Mouse (Mus musculus): ENCODE results near the gene Eef1b2. TPM values are rescaled to one million over a fixed set of nuclear protein-coding genes. Genes with fewer than 3 reads are reported as not detected.
"Not testable (repeated sequence)": the region's sequence is repeated elsewhere in the genome, so short reads cannot be mapped to it uniquely, and the experiment has no call there.

Eef1b2 gene
- polyA plus RNA-seq, 1 experiment from 2014 or later = 571 TPM

DNA sequence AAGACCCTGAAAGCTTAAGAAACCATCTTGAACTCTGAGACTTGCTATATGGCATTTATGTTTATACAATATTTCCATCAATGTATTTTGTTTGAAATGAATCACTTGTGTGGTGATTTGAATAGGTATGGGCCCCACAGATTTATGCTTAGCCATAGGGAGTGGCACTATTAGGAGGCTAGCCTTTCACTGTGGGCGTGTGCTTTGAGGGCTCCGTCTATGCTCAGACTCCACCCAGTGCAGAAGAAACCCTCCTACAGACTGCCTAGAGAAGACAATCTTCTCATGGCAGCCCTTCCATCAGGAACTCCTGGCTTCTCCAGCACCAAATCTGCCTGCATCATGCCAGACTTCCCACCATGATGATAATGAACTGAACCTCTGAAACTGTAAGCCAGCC, 8.0 kb upstream of the Eef1b2 start:
- Histone ChIP-seq H3K27ac (ENCODE audit: low read length) (no peak overlapping the region), H3K4me3 (ENCODE audit: low read length) (no peak overlapping the region), H3K9ac (replicated peaks; ENCODE audit: low read length) (no peak overlapping the region), H3K36me3 (ENCODE audit: insufficient read depth, low read length) (peaks cover 45% of the 10 kb centered on the region), H3K27me3 (ENCODE audit: insufficient read depth, low read length) (no peaks in the 10 kb centered on the region), H3K9me3 (ENCODE audit: low read length) (no peaks in the 10 kb centered on the region), H3K4me2 (replicated peaks; ENCODE audit: low read depth, low read length) (no peak overlapping the region), H3K4me1 (ENCODE audit: insufficient read depth, low read length) (no peaks in the 10 kb centered on the region)
- ATAC-seq (ENCODE audit: low FRiP score, low TSS enrichment) = no peak
- WGBS = 81% methylated on average over 2 of the region's 2 CpGs

DNA sequence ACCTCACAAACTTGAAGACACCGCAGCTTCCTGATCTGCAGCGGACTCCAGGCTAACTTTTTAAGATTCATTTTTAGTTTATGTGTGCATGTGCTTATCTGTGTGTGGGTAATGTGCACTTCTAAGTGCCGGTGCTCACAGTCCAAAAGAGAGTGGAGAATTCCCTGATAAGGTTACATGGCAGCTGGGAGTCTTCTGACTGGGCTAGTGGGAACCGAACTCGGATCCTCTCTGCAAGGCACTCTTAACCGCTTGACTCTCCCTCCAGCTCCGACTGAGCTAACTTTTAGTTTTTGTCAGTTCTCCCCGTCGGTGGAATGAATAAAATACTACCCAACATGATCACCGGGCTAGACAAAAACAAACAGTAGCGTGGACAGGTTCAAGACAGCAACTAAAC, 772 bp upstream of the Eef1b2 start:
- Histone ChIP-seq H3K27ac (ENCODE audit: low read length) (peak overlapping the region; percentile 85), H3K4me2 (replicated peaks; ENCODE audit: low read depth, low read length) (peak overlapping the region; percentile 87), H3K27me3 (ENCODE audit: insufficient read depth, low read length) (no peaks in the 10 kb centered on the region), H3K4me1 (ENCODE audit: insufficient read depth, low read length) (peaks cover 23% of the 10 kb centered on the region), H3K9me3 (ENCODE audit: low read length) (no peaks in the 10 kb centered on the region), H3K36me3 (ENCODE audit: insufficient read depth, low read length) (peaks cover 23% of the 10 kb centered on the region), H3K9ac (replicated peaks; ENCODE audit: low read length) (peak overlapping the region; percentile 98), H3K4me3 (ENCODE audit: low read length) (peak overlapping the region; percentile 88)
- WGBS = 9% methylated on average over 11 of the region's 11 CpGs
- ATAC-seq (ENCODE audit: low FRiP score, low TSS enrichment) = no peak

DNA sequence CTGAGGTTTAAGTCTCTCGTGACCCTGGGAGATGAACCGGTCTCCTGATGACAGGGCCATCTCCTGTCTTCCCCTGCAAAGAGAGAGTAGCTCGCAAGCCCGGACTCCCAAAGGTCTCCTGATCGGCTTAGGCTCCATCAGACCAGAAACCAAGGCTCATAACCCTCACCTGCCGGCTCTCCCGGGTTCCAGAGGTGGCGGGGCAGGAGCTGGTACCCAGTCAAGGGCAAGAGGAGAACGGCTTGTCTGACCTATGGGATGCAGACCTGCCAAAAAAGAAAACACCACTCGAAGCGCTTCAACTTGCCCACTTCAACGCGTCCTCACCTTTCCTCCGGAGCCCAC, 394 bp upstream of the Eef1b2 start:
- H3K9ac ChIP-seq (replicated peaks; ENCODE audit: low read length) = peak overlapping the region; percentile 98
- H3K4me1 ChIP-seq (ENCODE audit: insufficient read depth, low read length) = peaks cover 23% of the 10 kb centered on the region
- peak overlapping the region; percentile 87 for H3K4me2 ChIP-seq (replicated peaks; ENCODE audit: low read depth, low read length)
- no peaks in the 10 kb centered on the region for H3K27me3 ChIP-seq (ENCODE audit: insufficient read depth, low read length)
- H3K27ac ChIP-seq (ENCODE audit: low read length) = peak overlapping the region; percentile 85
- peak overlapping the region; percentile 88 for H3K4me3 ChIP-seq (ENCODE audit: low read length)
- ATAC-seq (ENCODE audit: low FRiP score, low TSS enrichment) = peak; percentile 57
- WGBS = under 1% methylated on average over 14 of the region's 14 CpGs
- H3K36me3 ChIP-seq (ENCODE audit: insufficient read depth, low read length) = peaks cover 23% of the 10 kb centered on the region
- H3K9me3 ChIP-seq (ENCODE audit: low read length) = no peaks in the 10 kb centered on the region

DNA sequence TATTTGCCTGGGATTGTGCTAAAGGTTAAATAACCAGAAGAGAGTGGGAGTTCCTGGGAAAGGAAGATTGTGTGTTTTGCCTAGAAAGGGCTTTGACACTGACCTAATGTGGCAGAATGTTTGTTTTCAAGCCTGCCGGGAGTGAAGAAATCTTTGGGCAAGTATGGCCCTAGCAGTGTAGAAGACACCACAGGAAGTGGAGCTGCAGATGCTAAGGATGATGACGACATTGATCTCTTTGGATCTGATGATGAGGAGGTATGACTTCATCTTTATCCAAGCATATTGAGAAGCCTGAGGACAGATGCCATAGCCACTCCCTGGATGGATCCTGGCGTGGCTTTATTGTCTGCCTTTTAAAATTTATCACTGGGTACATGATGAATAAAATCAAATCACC, 1.7 kb downstream of the Eef1b2 start:
- Histone ChIP-seq H3K4me1 (ENCODE audit: insufficient read depth, low read length) (peaks cover 23% of the 10 kb centered on the region), H3K9me3 (ENCODE audit: low read length) (no peaks in the 10 kb centered on the region), H3K4me2 (replicated peaks; ENCODE audit: low read depth, low read length) (peak overlapping the region; percentile 78), H3K9ac (replicated peaks; ENCODE audit: low read length) (peak overlapping the region; percentile 98; the same call in 1 of the 2 replicates), H3K36me3 (ENCODE audit: insufficient read depth, low read length) (peaks cover 18% of the 10 kb centered on the region), H3K4me3 (ENCODE audit: low read length) (peak overlapping the region; percentile 88), H3K27me3 (ENCODE audit: insufficient read depth, low read length) (no peaks in the 10 kb centered on the region), H3K27ac (ENCODE audit: low read length) (no peak overlapping the region)
- ATAC-seq (ENCODE audit: low FRiP score, low TSS enrichment) = no peak
- 62% methylated on average over 3 of the region's 3 CpGs for WGBS

DNA sequence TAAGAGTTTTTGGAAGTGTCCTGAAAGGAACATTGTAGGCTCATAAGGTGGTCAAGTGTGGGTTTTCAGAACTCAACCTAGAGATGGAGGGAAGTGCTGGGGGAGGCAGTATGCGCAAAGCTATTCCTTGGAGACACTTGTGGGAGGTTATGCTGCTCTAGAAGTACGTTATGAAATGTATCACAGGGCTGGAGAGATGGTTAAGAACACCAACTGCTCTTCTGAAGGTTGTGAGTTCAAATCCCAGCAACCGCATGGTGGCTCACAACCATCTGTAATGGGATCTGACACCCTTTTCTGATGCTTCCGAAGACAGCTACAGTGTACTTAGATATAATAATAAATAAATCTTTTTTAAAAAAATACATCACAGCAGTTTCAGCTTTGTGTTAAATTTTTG, 3.5 kb downstream of the Eef1b2 start:
- 88% methylated on average over 4 of the region's 4 CpGs for WGBS
- Histone ChIP-seq H3K36me3 (ENCODE audit: insufficient read depth, low read length) (peaks cover 18% of the 10 kb centered on the region), H3K4me2 (replicated peaks; ENCODE audit: low read depth, low read length) (no peak overlapping the region), H3K27me3 (ENCODE audit: insufficient read depth, low read length) (no peaks in the 10 kb centered on the region), H3K9me3 (ENCODE audit: low read length) (no peaks in the 10 kb centered on the region), H3K27ac (ENCODE audit: low read length) (no peak overlapping the region), H3K9ac (replicated peaks; ENCODE audit: low read length) (no peak overlapping the region), H3K4me1 (ENCODE audit: insufficient read depth, low read length) (peaks cover 19% of the 10 kb centered on the region), H3K4me3 (ENCODE audit: low read length) (no peak overlapping the region)
- ATAC-seq (ENCODE audit: low FRiP score, low TSS enrichment) = no peak

DNA sequence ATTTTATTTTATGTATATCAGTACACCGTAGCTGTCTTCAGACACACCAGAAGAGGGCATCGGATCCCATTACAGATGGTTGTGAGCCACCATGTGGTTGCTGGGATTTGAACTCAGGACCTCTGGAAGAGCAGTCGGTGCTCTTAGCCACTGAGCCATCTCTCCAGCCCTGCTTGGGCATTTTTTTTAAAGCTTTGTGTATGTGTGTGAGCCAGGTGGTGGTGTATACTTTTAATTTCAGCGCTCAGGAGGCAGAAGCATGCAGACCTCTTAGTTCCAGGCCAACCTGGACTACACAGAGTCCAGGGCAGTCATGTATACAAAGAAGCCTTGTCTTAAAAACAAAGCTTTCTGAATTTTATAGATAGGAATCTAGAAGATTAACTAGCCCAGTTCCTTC, 4.0 kb downstream of the Eef1b2 start:
- not testable (repeated sequence) for H3K4me2 ChIP-seq (replicated peaks; ENCODE audit: low read depth, low read length); H3K27me3 ChIP-seq (ENCODE audit: insufficient read depth, low read length); H3K4me3 ChIP-seq (ENCODE audit: low read length); ATAC-seq (ENCODE audit: low FRiP score, low TSS enrichment); H3K9ac ChIP-seq (replicated peaks; ENCODE audit: low read length); H3K9me3 ChIP-seq (ENCODE audit: low read length); H3K27ac ChIP-seq (ENCODE audit: low read length)
- Histone ChIP-seq H3K36me3 (ENCODE audit: insufficient read depth, low read length) (peaks cover 18% of the 10 kb centered on the region), H3K4me1 (ENCODE audit: insufficient read depth, low read length) (peaks cover 15% of the 10 kb centered on the region)
- WGBS = 66% methylated on average over 4 of the region's 4 CpGs

DNA sequence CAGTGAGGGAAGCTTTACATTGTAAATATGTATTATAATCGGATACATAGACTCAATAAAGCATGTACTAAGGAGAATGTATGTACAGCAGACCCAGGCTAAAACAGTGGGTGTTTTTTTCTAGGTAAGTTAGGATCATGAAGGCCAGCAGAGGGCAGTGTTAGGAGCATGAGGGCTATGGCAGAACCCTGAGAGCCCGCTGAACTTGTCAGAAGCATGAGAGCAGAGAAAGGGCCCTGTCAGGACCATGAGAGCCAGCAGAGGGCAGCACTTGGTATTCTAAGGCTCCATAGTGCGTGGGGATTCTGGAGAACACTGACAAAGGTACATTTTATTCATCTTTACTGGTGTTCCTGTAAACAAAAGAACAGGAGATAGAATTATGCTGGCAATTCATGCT, 4.4 kb downstream of the Eef1b2 start:
- peak; percentile 74 for ATAC-seq (ENCODE audit: low FRiP score, low TSS enrichment)
- H3K4me2 ChIP-seq (replicated peaks; ENCODE audit: low read depth, low read length) = no peak overlapping the region
- no peaks in the 10 kb centered on the region for H3K9me3 ChIP-seq (ENCODE audit: low read length)
- peaks cover 12% of the 10 kb centered on the region for H3K4me1 ChIP-seq (ENCODE audit: insufficient read depth, low read length)
- H3K36me3 ChIP-seq (ENCODE audit: insufficient read depth, low read length) = peaks cover 18% of the 10 kb centered on the region
- no peak overlapping the region for H3K9ac ChIP-seq (replicated peaks; ENCODE audit: low read length)
- no peak overlapping the region for H3K4me3 ChIP-seq (ENCODE audit: low read length)
- no peak overlapping the region for H3K27ac ChIP-seq (ENCODE audit: low read length)
- H3K27me3 ChIP-seq (ENCODE audit: insufficient read depth, low read length) = no peaks in the 10 kb centered on the region
- WGBS = 8% methylated on average over 3 of the region's 3 CpGs

DNA sequence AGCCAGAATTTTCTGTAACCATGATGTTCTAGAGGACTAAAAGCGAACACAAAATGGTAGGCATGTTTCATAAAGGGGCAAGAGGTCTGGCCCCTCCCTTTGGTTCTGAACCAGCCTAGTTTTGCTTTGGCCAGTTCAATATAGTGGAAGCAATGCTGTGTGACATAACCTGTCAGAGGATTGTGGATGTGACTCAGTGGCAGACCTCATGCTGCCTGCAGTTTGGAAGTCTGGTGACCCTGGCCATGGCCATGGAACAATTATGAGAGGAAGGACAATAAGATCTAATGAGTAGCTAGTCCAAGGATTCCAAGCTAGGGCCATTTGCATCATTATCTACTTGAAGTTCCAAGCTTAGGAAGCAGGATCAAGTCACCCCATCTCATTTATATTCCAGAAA, 4.9 kb downstream of the Eef1b2 start:
- 97% methylated on average over 1 of the region's 1 CpGs for WGBS
- Histone ChIP-seq H3K4me1 (ENCODE audit: insufficient read depth, low read length) (peaks cover 12% of the 10 kb centered on the region), H3K9ac (replicated peaks; ENCODE audit: low read length) (no peak overlapping the region), H3K9me3 (ENCODE audit: low read length) (no peaks in the 10 kb centered on the region), H3K36me3 (ENCODE audit: insufficient read depth, low read length) (peaks cover 18% of the 10 kb centered on the region), H3K27me3 (ENCODE audit: insufficient read depth, low read length) (no peaks in the 10 kb centered on the region), H3K4me2 (replicated peaks; ENCODE audit: low read depth, low read length) (no peak overlapping the region), H3K27ac (ENCODE audit: low read length) (no peak overlapping the region), H3K4me3 (ENCODE audit: low read length) (no peak overlapping the region)
- ATAC-seq (ENCODE audit: low FRiP score, low TSS enrichment) = no peak

DNA sequence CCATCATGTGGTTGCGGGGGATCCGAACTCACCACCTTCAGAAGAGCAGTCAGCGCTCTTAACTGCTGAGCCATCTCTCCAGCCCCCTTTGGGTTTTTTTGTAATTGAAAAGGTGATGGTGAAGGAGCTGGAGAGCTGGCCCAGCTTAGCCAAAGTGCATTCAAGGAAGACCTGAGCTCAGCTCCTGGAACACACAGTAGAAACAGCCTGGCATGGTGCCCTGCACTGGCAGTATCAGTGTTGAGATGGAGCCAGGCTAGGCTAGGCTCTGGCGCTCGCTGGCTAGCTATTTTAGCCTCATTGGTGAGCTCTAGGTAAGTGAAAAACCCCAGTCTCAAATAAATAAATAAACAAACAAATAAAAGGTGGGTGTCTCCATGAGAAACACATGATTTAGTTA, 5.6 kb downstream of the Eef1b2 start:
- no peak overlapping the region for H3K4me2 ChIP-seq (replicated peaks; ENCODE audit: low read depth, low read length)
- H3K27ac ChIP-seq (ENCODE audit: low read length) = no peak overlapping the region
- H3K4me3 ChIP-seq (ENCODE audit: low read length) = no peak overlapping the region
- no peak overlapping the region for H3K9ac ChIP-seq (replicated peaks; ENCODE audit: low read length)
- 88% methylated on average over 4 of the region's 5 CpGs for WGBS
- no peaks in the 10 kb centered on the region for H3K9me3 ChIP-seq (ENCODE audit: low read length)
- peaks cover 18% of the 10 kb centered on the region for H3K36me3 ChIP-seq (ENCODE audit: insufficient read depth, low read length)
- ATAC-seq (ENCODE audit: low FRiP score, low TSS enrichment) = no peak
- no peaks in the 10 kb centered on the region for H3K27me3 ChIP-seq (ENCODE audit: insufficient read depth, low read length)
- peaks cover 12% of the 10 kb centered on the region for H3K4me1 ChIP-seq (ENCODE audit: insufficient read depth, low read length)

DNA sequence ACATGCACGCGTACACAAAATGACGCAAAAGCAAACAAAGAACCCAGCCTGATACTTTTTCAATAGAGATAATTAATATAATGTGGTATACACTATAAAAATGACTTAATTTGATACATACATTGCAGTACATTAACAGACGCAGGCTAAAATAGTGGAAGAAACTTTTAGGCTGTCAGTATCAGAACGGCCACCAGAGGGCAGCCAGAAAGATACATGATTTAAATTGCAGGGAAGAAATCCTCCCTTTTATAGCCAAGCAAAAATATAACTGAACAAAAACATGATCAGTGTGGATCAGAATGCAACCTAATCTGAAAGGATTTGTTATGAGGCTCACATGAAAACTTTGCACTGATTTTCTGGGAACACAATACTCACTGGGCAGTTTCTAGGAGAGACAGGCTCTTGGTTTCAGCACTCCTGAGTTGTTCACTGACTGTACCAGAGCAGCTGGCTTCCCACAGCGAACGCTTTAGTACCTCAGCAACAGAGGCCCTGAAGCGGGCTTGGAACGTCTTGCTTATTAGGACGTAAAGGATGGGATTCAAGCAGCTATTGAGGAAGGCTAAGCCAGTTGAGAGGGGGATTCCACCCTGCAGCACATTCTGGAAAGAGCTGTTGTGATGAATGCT, 6.1 kb downstream of the Eef1b2 start:
- no peak overlapping the region for H3K4me3 ChIP-seq (ENCODE audit: low read length)
- no peaks in the 10 kb centered on the region for H3K9me3 ChIP-seq (ENCODE audit: low read length)
- H3K27ac ChIP-seq (ENCODE audit: low read length) = no peak overlapping the region
- WGBS = 65% methylated on average over 10 of the region's 10 CpGs
- H3K9ac ChIP-seq (replicated peaks; ENCODE audit: low read length) = no peak overlapping the region
- ATAC-seq (ENCODE audit: low FRiP score, low TSS enrichment) = no peak
- no peaks in the 10 kb centered on the region for H3K27me3 ChIP-seq (ENCODE audit: insufficient read depth, low read length)
- H3K4me1 ChIP-seq (ENCODE audit: insufficient read depth, low read length) = peaks cover 10% of the 10 kb centered on the region
- H3K4me2 ChIP-seq (replicated peaks; ENCODE audit: low read depth, low read length) = no peak overlapping the region
- H3K36me3 ChIP-seq (ENCODE audit: insufficient read depth, low read length) = peaks cover 18% of the 10 kb centered on the region

All from kidney, embryonic 16.5 days (tissue).